Mouse (Mus musculus): ENCODE results near the gene Orai3.
A peak's percentile ranks its signal among the peaks of the same experiment; 100 is the strongest.

Gene Orai3

GRCm38 (mm10) chr7:127798591-127798990, 29.0 kb downstream of the Orai3 start:
- DNase-seq (ENCODE audit: low read depth, low spot score), result no peak

GRCm38 (mm10) chr7:127799211-127799610, 29.6 kb downstream of the Orai3 start:
- no peak for DNase-seq (ENCODE audit: low read depth, low spot score)

- DNase-seq (ENCODE audit: low read depth, low spot score), result no peak
Measured at GRCm38 (mm10) chr7:127799738-127800137, 30.1 kb downstream of the Orai3 start.

- DNase-seq (ENCODE audit: low read depth, low spot score), result peak; percentile 94
Measured at GRCm38 (mm10) chr7:127800435-127801009, 30.9 kb downstream of the Orai3 start, which contains the start of gene Hsd3b7. Hsd3b7 (plus strand) TSS chr7:127800604.

GRCm38 (mm10) chr7:127801010-127801621, 31.5 kb downstream of the Orai3 start:
- peak; percentile 34 for DNase-seq (ENCODE audit: low read depth, low spot score)

- no peak for DNase-seq (ENCODE audit: low read depth, low spot score)
Measured at GRCm38 (mm10) chr7:127802313-127802712, 32.7 kb downstream of the Orai3 start.

GRCm38 (mm10) chr7:127808821-127809220, 39.2 kb downstream of the Orai3 start:
- no peak for DNase-seq (ENCODE audit: low read depth, low spot score)

- peak; percentile 74 for DNase-seq (ENCODE audit: low read depth, low spot score)
Measured at GRCm38 (mm10) chr7:127809846-127810245, 40.2 kb downstream of the Orai3 start.

- DNase-seq (ENCODE audit: low read depth, low spot score), result no peak
Measured at GRCm38 (mm10) chr7:127810650-127811049, 41.0 kb downstream of the Orai3 start.

GRCm38 (mm10) chr7:127811240-127811639, 41.6 kb downstream of the Orai3 start:
- DNase-seq (ENCODE audit: low read depth, low spot score), result peak; percentile 26

GRCm38 (mm10) chr7:127812292-127812691, 42.7 kb downstream of the Orai3 start:
- DNase-seq (ENCODE audit: low read depth, low spot score), result no peak

- DNase-seq (ENCODE audit: low read depth, low spot score), result no peak
Measured at GRCm38 (mm10) chr7:127813821-127814220, 44.2 kb downstream of the Orai3 start.

GRCm38 (mm10) chr7:127814241-127814921, 44.8 kb downstream of the Orai3 start:
- DNase-seq (ENCODE audit: low read depth, low spot score), result no peak

- no peak for DNase-seq (ENCODE audit: low read depth, low spot score)
Measured at GRCm38 (mm10) chr7:127815116-127815665, 45.6 kb downstream of the Orai3 start.

GRCm38 (mm10) chr7:127815954-127816821, 46.6 kb downstream of the Orai3 start:
- DNase-seq (ENCODE audit: low read depth, low spot score), result peak; percentile 74

GRCm38 (mm10) chr7:127817053-127817452, 47.4 kb downstream of the Orai3 start:
- DNase-seq (ENCODE audit: low read depth, low spot score), result no peak

- no peak for DNase-seq (ENCODE audit: low read depth, low spot score)
Measured at GRCm38 (mm10) chr7:127817776-127818175, 48.2 kb downstream of the Orai3 start.

- no peak for DNase-seq (ENCODE audit: low read depth, low spot score)
Measured at GRCm38 (mm10) chr7:127820836-127821509, 51.4 kb downstream of the Orai3 start.

- no peak for DNase-seq (ENCODE audit: low read depth, low spot score)
Measured at GRCm38 (mm10) chr7:127822494-127822893, 52.9 kb downstream of the Orai3 start.

- DNase-seq (ENCODE audit: low read depth, low spot score), result no peak
Measured at GRCm38 (mm10) chr7:127823236-127824171, 53.9 kb downstream of the Orai3 start.
